Mouse (Mus musculus) cerebellum, adult 2 months (tissue): ENCODE results near the gene Stim2.

ENCODE experiments used
- CTCF ChIP-seq: fragments of 200-500 bp; IDR thresholded peaks from 2 replicates; pipeline ENCODE4 v1.5.1; 2011; ENCODE audit warnings: low read depth, mild to moderate bottlenecking, control low read depth, low read length, moderate library complexity, borderline replicate concordance; ENCODE audit not compliant: insufficient read depth
- POLR2A ChIP-seq: fragments of 200-500 bp; IDR thresholded peaks from 2 replicates; pipeline ENCODE4 v1.6.1; 2011; ENCODE audit warnings: low read length, control low read depth, borderline replicate concordance; ENCODE audit not compliant: insufficient read depth

DNA sequence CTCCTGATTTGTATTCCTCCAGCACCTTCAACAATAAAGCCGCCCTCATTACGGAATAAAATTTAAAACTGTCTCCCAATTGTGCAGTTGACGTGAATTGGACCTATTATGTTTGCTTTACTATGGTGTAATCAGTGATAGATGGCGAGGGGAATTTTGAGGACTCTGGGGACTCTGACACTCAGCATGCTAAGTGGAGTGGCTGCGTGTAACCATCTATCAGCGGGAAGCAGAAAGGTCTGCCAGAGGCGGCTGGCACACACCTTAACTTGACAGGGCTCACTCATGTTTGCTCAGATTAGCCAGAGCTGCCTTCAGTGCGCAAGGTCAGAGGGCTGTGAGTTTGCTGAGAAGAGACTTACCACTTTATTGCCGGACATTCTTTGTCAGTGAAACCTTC lies 159.9 kb downstream of the Stim2 start:
- TF ChIP-seq CTCF: no peak
- TF ChIP-seq POLR2A: no peak
